Mouse (Mus musculus) naive thymus-derived CD4-positive, alpha-beta T cell, adult 2 months (primary cell): ENCODE measurements around the gene Vwce.

Experiments
- DNase-seq: peaks from one replicate; pipeline ENCODE4 v3.0.0-alpha.2; 2011; ENCODE audit warnings: low read depth

Vwce gene

GRCm38 (mm10) chr19:10691121-10691520 lies 57.1 kb downstream of the Vwce start:
- no peak for DNase-seq

- DNase-seq = no peak
Measured at GRCm38 (mm10) chr19:10691660-10692059, 57.6 kb downstream of the Vwce start.

DNA sequence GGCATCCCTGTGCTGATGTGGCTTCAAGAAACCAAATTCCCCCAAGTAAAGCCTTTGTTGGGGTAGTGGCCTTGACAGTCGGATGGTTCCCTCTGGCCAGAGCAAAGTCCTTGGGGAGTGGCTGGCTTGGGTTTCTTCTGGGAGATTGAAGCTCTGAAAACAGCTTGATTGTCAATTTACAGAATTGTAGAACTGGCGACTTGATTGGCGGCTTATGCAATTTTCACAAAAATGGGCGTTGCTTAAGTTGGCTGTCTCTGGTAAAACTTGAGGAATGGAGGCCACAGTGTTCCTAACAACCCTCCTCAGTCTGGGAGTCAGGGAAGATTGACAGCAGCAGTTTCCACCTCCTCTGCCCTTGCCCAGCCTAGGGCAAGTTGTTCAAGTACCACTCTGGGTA lies 58.3 kb downstream of the Vwce start:
- DNase-seq = no peak

GRCm38 (mm10) chr19:10693926-10694682 lies 60.1 kb downstream of the Vwce start:
- DNase-seq = no peak

DNA sequence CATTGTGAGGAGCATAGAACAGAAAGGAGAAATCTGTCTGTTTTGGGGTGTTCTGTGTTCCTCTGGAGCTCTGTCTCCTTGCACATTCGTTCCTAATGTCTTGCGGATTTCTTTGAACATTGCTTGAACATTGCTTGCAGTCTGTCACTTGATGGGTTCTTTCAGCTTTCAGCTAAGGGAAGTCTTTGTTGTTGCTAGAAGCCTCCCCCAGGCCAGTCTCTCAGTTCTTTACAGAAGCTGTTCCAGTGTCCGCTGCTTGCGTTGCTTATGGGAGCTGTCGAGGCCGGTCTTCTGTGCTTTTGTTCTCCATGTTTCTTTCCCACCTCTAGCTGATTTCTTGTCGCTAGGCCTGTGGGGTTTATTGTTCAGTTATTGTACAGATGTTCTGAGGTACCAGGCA lies 61.8 kb downstream of the Vwce start:
- DNase-seq = peak; percentile 65

- peak; percentile 60 for DNase-seq
Measured at GRCm38 (mm10) chr19:10698131-10698991, 64.3 kb downstream of the Vwce start.

GRCm38 (mm10) chr19:10699851-10700250 lies 65.8 kb downstream of the Vwce start:
- DNase-seq = no peak

DNA sequence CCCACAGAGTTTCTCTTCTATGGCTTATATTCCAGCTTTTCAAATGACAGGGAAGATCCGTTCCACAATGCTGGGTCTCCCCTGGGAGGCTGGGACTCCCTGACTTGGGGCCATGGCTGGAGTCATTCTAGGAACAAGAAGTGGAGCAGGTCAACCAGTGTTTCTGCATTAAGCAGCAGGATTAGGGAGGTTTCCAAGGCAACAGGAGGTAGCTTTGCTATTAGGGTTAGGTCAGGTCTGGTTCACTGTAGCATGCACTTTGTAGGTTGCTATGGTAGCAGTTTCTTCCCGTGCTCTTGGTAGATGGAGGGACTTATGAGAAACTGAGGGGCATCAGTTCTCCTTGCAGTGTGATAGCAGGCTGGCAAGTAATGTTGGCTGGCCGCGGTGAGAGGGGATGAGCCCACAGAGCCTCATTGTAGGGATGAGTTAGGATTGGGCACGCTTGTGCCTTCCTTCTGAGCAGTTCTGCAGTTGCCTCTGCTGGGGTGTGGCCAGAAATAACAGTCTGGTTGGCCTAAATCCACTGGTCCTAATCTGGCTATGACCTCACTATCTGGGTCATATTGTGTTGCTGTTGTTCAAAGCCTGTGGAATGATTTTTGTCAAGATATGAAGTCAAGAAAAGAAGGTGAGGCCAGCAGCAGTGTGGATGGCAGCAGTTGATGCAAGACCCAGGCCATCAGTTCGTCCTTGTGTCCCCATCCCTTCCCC lies 67.2 kb downstream of the Vwce start:
- DNase-seq = no peak

- DNase-seq = no peak
Measured at GRCm38 (mm10) chr19:10702125-10702524, 68.1 kb downstream of the Vwce start.

DNA sequence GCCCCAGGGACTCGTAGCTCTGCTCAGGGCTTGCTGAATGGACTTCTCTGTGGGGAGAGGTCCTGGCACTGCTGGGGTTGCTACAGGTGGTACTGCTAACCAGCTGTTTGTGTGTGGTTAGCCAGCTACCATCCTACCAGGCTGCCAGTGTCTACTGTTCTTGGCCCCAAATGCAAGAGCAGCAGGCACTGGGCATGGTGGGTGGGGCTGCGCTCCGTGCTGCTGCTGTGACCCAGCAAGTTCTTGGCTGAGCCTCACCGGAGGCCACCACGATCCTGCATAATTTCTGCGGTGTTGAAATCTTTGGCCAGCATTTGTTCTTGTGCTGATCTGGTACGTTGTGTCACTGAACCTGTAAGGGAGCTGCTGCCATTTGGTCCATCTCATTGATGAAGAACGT lies 69.5 kb downstream of the Vwce start:
- DNase-seq = no peak

DNA sequence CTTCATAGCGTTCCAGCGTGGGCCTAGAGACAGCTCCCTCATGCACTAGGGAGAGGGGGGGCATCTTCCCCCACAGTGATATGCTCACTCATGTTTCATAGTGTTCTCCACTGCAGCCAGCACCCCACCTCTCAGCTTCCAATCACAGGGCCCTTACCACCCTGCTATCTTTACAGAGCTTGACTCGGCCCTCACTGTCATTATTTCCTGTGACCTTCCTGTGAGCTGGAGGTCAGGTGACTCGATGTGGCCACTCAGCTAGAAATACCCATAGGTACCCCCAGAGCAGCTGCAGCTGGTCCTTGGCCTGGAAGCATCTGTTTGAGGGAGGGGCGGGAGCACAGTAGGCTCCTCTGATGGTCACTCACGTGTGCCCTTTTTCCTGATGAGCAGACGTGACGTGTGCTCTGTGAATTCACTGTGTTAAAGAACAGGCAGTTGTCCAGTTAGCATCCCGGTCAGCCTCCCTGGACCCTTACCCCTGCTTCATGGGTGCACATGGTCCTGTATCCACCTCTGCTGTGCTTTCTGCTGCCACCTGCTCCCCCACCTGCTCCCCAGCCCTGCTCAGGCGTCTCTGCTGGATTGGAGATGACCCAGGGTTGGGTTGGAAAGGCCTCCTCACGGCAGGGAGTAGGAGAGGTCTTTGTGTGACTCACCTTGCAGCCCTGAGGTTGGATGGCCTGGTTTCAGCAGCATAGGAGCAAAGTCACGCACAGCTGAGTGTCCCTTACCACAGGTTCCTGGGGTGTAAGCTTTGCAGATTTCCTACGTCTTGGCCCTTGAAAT lies 73.3 kb downstream of the Vwce start:
- DNase-seq = no peak

GRCm38 (mm10) chr19:10707881-10708280 lies 73.9 kb downstream of the Vwce start:
- DNase-seq = no peak

- DNase-seq = no peak
Measured at GRCm38 (mm10) chr19:10708900-10709299, 74.9 kb downstream of the Vwce start.

DNA sequence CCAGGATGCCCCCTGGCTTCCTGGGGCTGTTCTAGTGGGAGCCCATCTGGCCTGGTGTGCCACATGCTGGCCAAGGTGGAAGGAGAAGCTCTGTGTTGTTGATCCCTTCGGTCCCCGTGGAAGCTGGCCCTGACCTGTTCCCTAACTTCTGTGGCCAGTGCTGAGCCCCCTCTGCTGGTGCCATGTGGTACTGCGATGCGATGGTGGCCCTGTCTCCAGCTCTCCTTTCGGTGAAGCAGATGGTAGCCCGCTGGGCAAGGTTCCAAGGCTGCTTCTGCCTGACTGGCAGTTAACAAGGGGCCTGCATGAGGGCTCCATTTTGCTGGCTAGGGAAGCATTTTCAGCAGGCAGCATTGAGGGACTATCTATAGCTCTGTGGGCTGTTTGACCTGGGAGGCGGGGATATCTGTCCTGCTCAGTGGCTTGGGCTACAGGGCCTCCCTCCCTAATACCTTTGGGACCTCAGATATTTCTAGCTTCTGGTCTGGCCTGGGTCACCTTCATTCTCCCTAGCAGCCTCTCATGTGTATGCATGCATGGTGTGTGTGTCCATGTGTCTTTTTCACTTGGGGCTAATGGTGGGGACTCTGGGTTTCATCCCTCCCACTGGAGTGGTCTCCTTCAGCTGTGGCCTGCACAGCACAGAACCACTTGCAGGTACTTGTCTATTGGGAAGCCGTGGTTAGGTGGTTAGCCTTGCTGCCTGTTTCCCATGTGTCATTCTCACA lies 75.5 kb downstream of the Vwce start:
- peak; percentile 87 for DNase-seq

DNA sequence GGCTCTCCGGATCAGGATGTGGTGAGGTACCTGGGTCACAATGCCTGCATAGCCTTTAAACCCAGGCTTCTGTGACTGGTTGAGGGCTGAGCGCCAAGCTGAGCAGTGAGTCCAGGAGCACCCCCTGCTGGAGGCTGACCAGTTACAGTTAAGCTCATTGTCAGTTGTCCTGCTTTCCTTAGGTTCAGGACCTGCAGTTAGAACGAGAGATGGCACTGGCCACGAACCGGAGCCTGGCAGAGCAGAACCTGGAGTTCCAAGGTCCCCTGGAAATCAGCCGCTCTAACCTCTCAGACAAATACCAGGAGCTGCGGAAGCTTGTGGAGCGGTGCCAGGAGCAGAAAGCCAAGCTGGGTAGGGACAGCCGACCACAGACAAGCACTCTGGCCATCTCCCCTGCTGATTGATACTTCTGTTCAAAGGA lies 76.1 kb downstream of the Vwce start:
- DNase-seq = peak; percentile 83

DNA sequence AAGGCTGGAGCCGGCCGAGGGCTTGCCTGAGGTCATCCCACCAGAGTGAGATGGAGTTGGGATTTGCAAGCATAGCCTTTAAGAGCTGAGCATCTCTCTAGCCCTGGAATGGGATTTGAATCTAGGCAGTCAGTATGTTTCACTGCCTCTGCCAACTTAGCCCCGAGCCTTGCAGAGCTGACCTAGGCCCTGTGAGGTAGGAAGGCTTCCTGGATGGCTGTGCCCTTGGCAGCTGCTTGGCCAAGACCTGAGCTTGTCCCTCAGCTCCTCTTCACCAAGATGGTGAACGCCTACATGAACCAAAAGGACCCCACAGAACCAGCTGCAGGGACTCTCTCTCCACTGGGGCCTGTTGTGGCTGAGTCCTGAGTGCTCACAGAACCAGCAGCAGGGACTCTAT lies 76.7 kb downstream of the Vwce start:
- no peak for DNase-seq

DNA sequence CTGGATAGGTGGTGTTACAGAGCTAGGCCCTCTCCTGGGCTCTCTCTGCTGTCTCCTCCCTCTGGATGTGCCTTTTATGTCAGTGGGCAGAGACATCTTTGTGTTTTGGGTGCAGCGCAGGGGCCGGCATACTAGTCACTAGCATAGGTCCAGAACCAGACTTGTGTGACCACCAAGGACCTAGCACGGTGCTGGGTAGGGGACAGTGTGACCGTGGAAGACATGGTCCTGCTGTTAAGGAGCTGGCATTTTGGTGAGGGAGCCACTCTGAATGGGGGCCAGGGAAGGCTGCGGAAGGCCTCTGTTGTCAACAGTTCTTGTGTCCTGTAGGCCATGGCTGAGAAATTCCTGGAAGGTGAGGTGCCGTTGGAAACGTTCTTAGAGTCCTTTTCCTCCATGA lies 78.2 kb downstream of the Vwce start:
- DNase-seq = no peak

DNA sequence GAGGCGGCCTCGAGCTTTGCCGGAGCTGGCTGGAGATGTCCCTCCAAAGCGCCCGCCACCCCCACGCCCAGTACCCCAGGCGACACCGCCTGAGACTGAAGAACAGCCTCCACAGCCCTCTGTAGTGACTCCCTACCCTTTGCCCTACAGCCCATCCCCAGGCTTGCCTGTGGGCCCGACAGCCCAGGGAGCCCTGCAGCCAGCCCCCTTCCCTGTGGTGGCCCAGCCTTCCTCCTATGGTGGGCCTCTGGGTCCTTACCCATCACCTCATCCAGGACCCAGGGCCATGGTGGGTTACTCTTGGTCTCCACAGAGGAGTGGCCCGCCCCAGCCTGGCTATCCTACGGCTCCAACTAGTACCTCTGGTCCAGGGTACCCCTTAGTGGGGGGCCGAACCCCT lies 78.6 kb downstream of the Vwce start:
- no peak for DNase-seq

- no peak for DNase-seq
Measured at GRCm38 (mm10) chr19:10713551-10713950, 79.5 kb downstream of the Vwce start.

DNA sequence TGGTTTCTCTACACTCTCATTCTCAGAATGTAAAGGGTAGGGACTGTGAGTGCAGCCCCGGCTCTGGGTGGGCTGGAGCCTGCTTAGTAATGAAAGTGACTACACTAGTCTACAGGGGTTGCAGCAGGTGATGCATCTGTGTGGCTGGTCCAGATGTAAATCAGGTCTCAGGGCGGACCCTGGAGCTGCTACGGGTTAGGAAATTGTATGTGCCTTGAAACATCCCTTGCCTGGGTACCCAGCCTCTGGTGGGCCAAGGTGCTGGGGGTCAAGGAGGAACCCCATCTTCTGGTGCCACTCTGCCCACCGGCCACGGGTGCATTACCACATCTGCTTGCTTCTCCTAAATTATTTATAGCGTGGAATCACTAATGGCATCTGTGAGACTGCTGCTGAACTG lies 80.2 kb downstream of the Vwce start:
- no peak for DNase-seq
